Mouse (Mus musculus): ENCODE measurements around the gene 6330409D20Rik.

GRCm38 (mm10) chr2:32724149-32724548, 16.7 kb downstream of the 6330409D20Rik start:
- TF ChIP-seq CTCF (IDR thresholded peaks at IDR 0.05) (no peak), EP300 (IDR thresholded peaks at IDR 0.05) (no peak)
